Mouse (Mus musculus) lung, embryonic 16.5 days (tissue): ENCODE results near the gene Srrt. TPM values are rescaled to one million over a fixed set of nuclear protein-coding genes. Genes with fewer than 3 reads are reported as not detected.

Experiments
- ATAC-seq: fragments of 200-750 bp; cut with Nextera tagmentation; 2 replicates; pipeline ENCODE4 v1.8.0; 2017; ENCODE audit warnings: low read depth, mild to moderate bottlenecking, moderate library complexity
- H3K27ac ChIP-seq: fragments of 300-500 bp; sonication (generic); 2 replicates; pipeline ENCODE4 v1.5.1; 2014; ENCODE audit warnings: mild to moderate bottlenecking, control low read depth, low read length
- H3K27me3 ChIP-seq: fragments of 300-500 bp; sonication (generic); 2 replicates; pipeline ENCODE4 v1.6.1; 2014; ENCODE audit warnings: low read depth, low read length, mixed read lengths; ENCODE audit not compliant: control insufficient read depth, insufficient read depth
- H3K36me3 ChIP-seq: fragments of 300-500 bp; sonication (generic); 2 replicates; pipeline ENCODE4 v1.6.1; 2014; ENCODE audit warnings: low read length; ENCODE audit not compliant: control insufficient read depth, insufficient read depth
- H3K4me1 ChIP-seq: fragments of 300-500 bp; sonication (generic); replicated peaks from 2 replicates; pipeline ENCODE4 v1.6.1; 2014; ENCODE audit warnings: low read length, mixed read lengths; ENCODE audit not compliant: control insufficient read depth, insufficient read depth
- H3K4me2 ChIP-seq: fragments of 300-500 bp; sonication (generic); 2 replicates; pipeline ENCODE4 v1.6.1; 2014; ENCODE audit warnings: low read depth, low read length, control low read depth
- H3K4me3 ChIP-seq: fragments of 300-500 bp; sonication (generic); 2 replicates; pipeline ENCODE4 v1.5.1; 2014; ENCODE audit warnings: mild to moderate bottlenecking, low read length, control low read depth
- H3K9ac ChIP-seq: fragments of 300-500 bp; sonication (generic); 2 replicates; pipeline ENCODE4 v1.6.1; 2014; ENCODE audit warnings: low read length, control low read depth
- H3K9me3 ChIP-seq: fragments of 300-500 bp; sonication (generic); 2 replicates; pipeline ENCODE4 v1.6.1; 2016; ENCODE audit warnings: low read length; ENCODE audit not compliant: control insufficient read depth
- WGBS: fragments of 180-500 bp; shearing (Covaris S2); extraction: QIAGEN DNeasy Blood & Tissue Kit; methylation state at CpG from one replicate; pipeline ENCODE4 v1.1.7; 2014; 5-methylcytosine and 5-hydroxymethylcytosine counted together
- polyA plus RNA-seq: library from polyadenylated mRNA; unstranded; fragments of >200 nt; fragmentation: Nextera tagmentation; extraction: Ambion mirVana; gene quantifications from 2 replicates; pipeline ENCODE4 v1.2.1, GENCODE M21; 2015

Srrt gene
- polyA plus RNA-seq, 1 experiment from 2014 or later, result 144 TPM

GRCm38 (mm10) chr5:137348482-137349383 lies 41.3 kb upstream of the Srrt start:
- H3K9me3 ChIP-seq, result no peaks in the 10 kb centered on the region
- H3K4me1 ChIP-seq, result peaks cover 50% of the 10 kb centered on the region
- 1% methylated on average over 33 of the region's 33 CpGs for WGBS

GRCm38 (mm10) chr5:137347856-137348255 lies 40.4 kb upstream of the Srrt start:
- ATAC-seq, result no peak
- 5% methylated on average over 7 of the region's 7 CpGs for WGBS
- Histone ChIP-seq H3K27me3 (no peaks in the 10 kb centered on the region), H3K36me3 (no peaks in the 10 kb centered on the region), H3K9ac (peak overlapping the region; percentile 70), H3K9me3 (no peaks in the 10 kb centered on the region), H3K4me1 (peaks cover 46% of the 10 kb centered on the region), H3K4me2 (peak overlapping the region; percentile 62), H3K27ac (peak overlapping the region; percentile 99), H3K4me3 (peak overlapping the region; percentile 90; the same call in 1 of the 2 replicates)

More at GRCm38 (mm10) chr5:137348482-137349383, 41.3 kb upstream of the Srrt start:
- Histone ChIP-seq H3K9ac (peak overlapping the region; percentile 70), H3K4me3 (peak overlapping the region; percentile 90), H3K27me3 (no peaks in the 10 kb centered on the region), H3K27ac (peak overlapping the region; percentile 99), H3K36me3 (no peaks in the 10 kb centered on the region), H3K4me2 (peak overlapping the region; percentile 62)
- peak; percentile 44 for ATAC-seq

GRCm38 (mm10) chr5:137346983-137347382 lies 39.5 kb upstream of the Srrt start:
- Histone ChIP-seq H3K36me3 (no peaks in the 10 kb centered on the region), H3K9ac (no peak overlapping the region), H3K9me3 (no peaks in the 10 kb centered on the region), H3K27me3 (no peaks in the 10 kb centered on the region), H3K4me2 (no peak overlapping the region), H3K27ac (peak overlapping the region; percentile 87), H3K4me3 (no peak overlapping the region), H3K4me1 (peaks cover 40% of the 10 kb centered on the region)
- WGBS, result 59% methylated on average over 4 of the region's 4 CpGs
- ATAC-seq, result no peak

GRCm38 (mm10) chr5:137346388-137346787 lies 38.9 kb upstream of the Srrt start:
- ATAC-seq, result no peak
- Histone ChIP-seq H3K4me1 (peaks cover 37% of the 10 kb centered on the region), H3K36me3 (no peaks in the 10 kb centered on the region), H3K9me3 (no peaks in the 10 kb centered on the region), H3K9ac (no peak overlapping the region), H3K27me3 (no peaks in the 10 kb centered on the region), H3K4me2 (peak overlapping the region; percentile 36; the same call in 1 of the 2 replicates), H3K4me3 (no peak overlapping the region), H3K27ac (peak overlapping the region; percentile 87)
- 34% methylated on average over 1 of the region's 1 CpGs for WGBS

GRCm38 (mm10) chr5:137345821-137346220 lies 38.3 kb upstream of the Srrt start:
- no peaks in the 10 kb centered on the region for H3K27me3 ChIP-seq
- peaks cover 37% of the 10 kb centered on the region for H3K4me1 ChIP-seq
- H3K9me3 ChIP-seq, result no peaks in the 10 kb centered on the region
- H3K36me3 ChIP-seq, result no peaks in the 10 kb centered on the region
- WGBS, result 7% methylated on average over 9 of the region's 9 CpGs
- peak; percentile 9; the same call in 1 of the 2 replicates for ATAC-seq
- H3K9ac ChIP-seq, result 0 out of 2 replicates have a peak overlapping the region, but pooled peaks have one; percentile 5
- peak overlapping the region; percentile 87 for H3K27ac ChIP-seq
- H3K4me2 ChIP-seq, result peak overlapping the region; percentile 36
- H3K4me3 ChIP-seq, result peak overlapping the region; percentile 19; the same call in 1 of the 2 replicates

GRCm38 (mm10) chr5:137343869-137344268 lies 36.4 kb upstream of the Srrt start:
- Histone ChIP-seq H3K4me3 (no peak overlapping the region), H3K4me1 (peaks cover 46% of the 10 kb centered on the region), H3K9me3 (no peaks in the 10 kb centered on the region), H3K27ac (no peak overlapping the region), H3K36me3 (no peaks in the 10 kb centered on the region), H3K27me3 (no peaks in the 10 kb centered on the region), H3K9ac (no peak overlapping the region), H3K4me2 (no peak overlapping the region)
- no peak for ATAC-seq

GRCm38 (mm10) chr5:137343412-137343811 lies 35.9 kb upstream of the Srrt start:
- Histone ChIP-seq H3K4me1 (peaks cover 42% of the 10 kb centered on the region), H3K27ac (peak overlapping the region; percentile 80), H3K9ac (no peak overlapping the region), H3K36me3 (no peaks in the 10 kb centered on the region), H3K9me3 (no peaks in the 10 kb centered on the region), H3K27me3 (no peaks in the 10 kb centered on the region), H3K4me3 (no peak overlapping the region), H3K4me2 (no peak overlapping the region)
- WGBS, result 89% methylated on average over 5 of the region's 5 CpGs
- ATAC-seq, result no peak

- H3K4me3 ChIP-seq, result no peak overlapping the region
- WGBS, result 29% methylated on average over 7 of the region's 7 CpGs
- no peak for ATAC-seq
- H3K27ac ChIP-seq, result peak overlapping the region; percentile 80
- no peak overlapping the region for H3K9ac ChIP-seq
- H3K4me1 ChIP-seq, result peaks cover 40% of the 10 kb centered on the region
- no peaks in the 10 kb centered on the region for H3K27me3 ChIP-seq
- H3K9me3 ChIP-seq, result no peaks in the 10 kb centered on the region
- H3K4me2 ChIP-seq, result no peak overlapping the region
- H3K36me3 ChIP-seq, result no peaks in the 10 kb centered on the region
Measured at GRCm38 (mm10) chr5:137342407-137343012, 35.0 kb upstream of the Srrt start.

- peaks cover 24% of the 10 kb centered on the region for H3K4me1 ChIP-seq
- no peaks in the 10 kb centered on the region for H3K36me3 ChIP-seq
- 68% methylated on average over 6 of the region's 6 CpGs for WGBS
- H3K4me3 ChIP-seq, result no peak overlapping the region
- peak overlapping the region; percentile 93 for H3K27ac ChIP-seq
- ATAC-seq, result no peak
- no peaks in the 10 kb centered on the region for H3K27me3 ChIP-seq
- H3K9me3 ChIP-seq, result no peaks in the 10 kb centered on the region
- H3K4me2 ChIP-seq, result no peak overlapping the region
- H3K9ac ChIP-seq, result no peak overlapping the region
Measured at GRCm38 (mm10) chr5:137340222-137340621, 32.7 kb upstream of the Srrt start.
